Mouse (Mus musculus) left cerebral cortex, postnatal 25 days (tissue): ENCODE measurements at regions not wholly inside any gene's neighbourhood (a gene's known extent, or its start where the extent isn't known, plus 50 kb on each side); places are given as distances from the start of the nearest gene placed in this dataset.

Experiments used
- DNase-seq, 2 experiments: peaks; one replicate each; pipeline ENCODE4 v3.0.0; 2022; ENCODE audit warnings: low spot score in 2 of 2, mixed read lengths in 1 of 2
- intact Hi-C: fragments of 180-260 bp; cut with DNase I; formaldehyde crosslinking; loops from one replicate; pipeline ENCODE4 v1.15.1; 2025

- DNase-seq: no peak
- intact Hi-C loops: no loop called here
These were observed 58.2 kb upstream of the Nt5e start for GRCm38 (mm10) chr9:88268811-88269210.

- no peak for DNase-seq
- intact Hi-C loops: no loop called here
These were observed 57.8 kb upstream of the Nt5e start for GRCm38 (mm10) chr9:88269216-88269615.

- DNase-seq: no peak
- intact Hi-C loops: no loop called here
These were observed 56.2 kb upstream of the Nt5e start for GRCm38 (mm10) chr9:88270836-88271235.

DNA sequence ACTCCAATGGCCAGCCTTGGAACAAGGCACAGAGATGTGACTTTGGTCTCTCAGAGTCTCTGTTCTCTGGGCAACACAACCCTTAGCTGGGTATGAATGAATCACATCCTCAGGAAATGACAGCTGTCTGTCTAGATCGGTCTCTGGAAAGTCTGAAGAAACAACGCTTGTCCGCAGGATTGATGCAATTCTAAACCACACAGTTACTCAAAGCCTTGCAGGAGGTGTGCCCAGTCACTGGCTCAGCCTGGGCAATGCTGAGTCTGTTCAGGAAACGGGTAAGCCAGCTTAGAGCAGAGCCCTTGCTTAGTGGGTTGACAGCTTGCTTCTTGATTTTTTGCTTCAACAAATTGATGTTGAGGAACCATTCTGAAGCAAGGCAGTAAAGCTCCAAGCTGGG, 53.7 kb upstream of the Nt5e start:
- intact Hi-C loops: no loop called here
- no peak for DNase-seq

- intact Hi-C loops: no loop called here
- DNase-seq: peak in 1 of 2 experiments; percentile 15
These were observed 53.0 kb upstream of the Nt5e start for GRCm38 (mm10) chr9:88274040-88274439.

DNA sequence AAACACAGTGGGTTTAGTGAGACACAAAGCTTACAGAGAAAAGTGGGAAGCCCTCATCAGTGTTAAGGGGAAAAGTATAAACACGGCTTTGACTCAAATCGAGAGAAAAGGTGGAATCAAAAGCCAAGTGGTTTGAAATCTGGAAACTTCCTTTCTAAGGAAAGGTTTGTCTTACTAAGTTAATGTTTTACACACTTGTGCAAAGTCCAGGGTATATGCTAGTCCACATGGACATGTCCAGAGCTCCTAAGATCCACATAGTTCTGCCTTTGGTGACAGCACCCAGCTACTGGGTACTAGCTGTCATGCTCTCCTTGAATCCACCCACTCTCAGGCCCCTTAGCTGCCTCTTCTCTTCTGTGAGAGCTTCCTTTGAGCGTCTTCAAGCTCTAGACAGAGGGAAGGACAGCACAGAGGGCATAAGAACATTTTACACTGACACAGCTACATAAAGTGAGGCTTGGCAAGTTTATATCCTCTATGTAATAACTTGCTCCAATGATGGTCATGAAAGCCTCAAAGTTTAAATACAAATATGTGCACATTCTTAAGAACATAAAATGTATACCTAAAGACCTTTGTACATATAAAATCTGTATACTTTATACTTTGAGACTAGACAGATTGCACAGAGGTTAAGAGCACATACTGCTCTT, 52.2 kb upstream of the Nt5e start:
- intact Hi-C loops: no loop called here
- DNase-seq: no peak

DNA sequence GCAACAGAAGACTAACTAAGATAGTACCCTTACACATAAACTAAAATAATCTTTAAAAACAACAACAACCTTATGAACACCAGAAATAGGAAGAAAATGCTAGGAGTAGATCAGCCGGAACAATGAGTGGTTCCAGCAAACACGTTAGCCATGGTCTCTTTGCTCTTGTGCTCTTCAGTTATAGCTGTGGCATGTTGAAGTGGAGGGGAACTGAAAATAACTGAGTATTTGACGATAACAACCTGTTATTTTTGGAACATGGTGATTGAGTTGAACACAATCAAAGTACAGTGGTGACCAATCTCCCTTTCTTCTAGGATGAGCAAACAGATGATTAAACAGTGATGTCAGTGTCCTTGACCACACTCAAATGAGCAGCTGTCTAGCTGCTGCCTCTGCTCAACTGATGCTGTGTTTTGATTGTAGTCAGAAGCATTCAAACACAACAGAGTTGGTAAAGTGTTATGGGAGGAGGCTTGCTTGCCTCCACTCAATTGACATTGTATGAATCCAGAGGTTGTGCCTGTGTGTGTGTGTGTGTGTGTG, 50.9 kb upstream of the Nt5e start:
- intact Hi-C loops: no loop called here
- DNase-seq: no peak

GRCm38 (mm10) chr9:88277031-88277430, 50.0 kb upstream of the Nt5e start:
- DNase-seq: peak in 1 of 2 experiments; percentile 62
- intact Hi-C loops: no loop called here
